Mouse (Mus musculus) forebrain, embryonic 10.5 days (tissue): ENCODE measurements at regions not wholly inside any gene's neighbourhood (a gene's known extent, or its start where the extent isn't known, plus 50 kb on each side); places are given as distances from the start of the nearest gene placed in this dataset.

Source experiments
- DNase-seq: peaks from one replicate; pipeline ENCODE4 v3.0.0-alpha.2; 2017; ENCODE audit warnings: low spot score; ENCODE audit errors: extremely low spot score
- H3K27ac ChIP-seq: fragments of 300-500 bp; sonication (generic); 2 replicates; pipeline ENCODE4 v1.5.1; 2016; ENCODE audit warnings: mild to moderate bottlenecking
- H3K27me3 ChIP-seq: fragments of 300-500 bp; sonication (generic); 2 replicates; pipeline ENCODE4 v1.6.1; 2016; ENCODE audit warnings: mild to moderate bottlenecking; ENCODE audit not compliant: poor library complexity, severe bottlenecking
- H3K36me3 ChIP-seq: fragments of 300-500 bp; sonication (generic); replicated peaks from 2 replicates; pipeline ENCODE4 v1.6.1; 2016; ENCODE audit warnings: mild to moderate bottlenecking, moderate library complexity
- H3K4me1 ChIP-seq: fragments of 300-500 bp; sonication (generic); 2 replicates; pipeline ENCODE4 v1.6.1; 2016
- H3K4me3 ChIP-seq: fragments of 300-500 bp; sonication (generic); 2 replicates; pipeline ENCODE4 v1.5.1; 2016; ENCODE audit warnings: mild to moderate bottlenecking, moderate library complexity
- H3K9me3 ChIP-seq: fragments of 300-500 bp; sonication (generic); 2 replicates; pipeline ENCODE4 v1.6.1; 2016; ENCODE audit warnings: mild to moderate bottlenecking, moderate library complexity
- WGBS: fragments of 180-500 bp; shearing (Covaris S2); methylation state at CpG from one replicate; pipeline ENCODE4 v1.1.7; 2016; 5-methylcytosine and 5-hydroxymethylcytosine counted together

GRCm38 (mm10) chr9:14091099-14091930, 183.6 kb upstream of the Sesn3 start:
- H3K27ac ChIP-seq, result no peak overlapping the region
- H3K4me3 ChIP-seq, result no peak overlapping the region
- 83% methylated on average over 8 of the region's 8 CpGs for WGBS
- no peak for DNase-seq
- no peaks in the 10 kb centered on the region for H3K9me3 ChIP-seq
- no peaks in the 10 kb centered on the region for H3K27me3 ChIP-seq
- H3K4me1 ChIP-seq, result peaks cover 13% of the 10 kb centered on the region
- no peaks in the 10 kb centered on the region for H3K36me3 ChIP-seq

DNA sequence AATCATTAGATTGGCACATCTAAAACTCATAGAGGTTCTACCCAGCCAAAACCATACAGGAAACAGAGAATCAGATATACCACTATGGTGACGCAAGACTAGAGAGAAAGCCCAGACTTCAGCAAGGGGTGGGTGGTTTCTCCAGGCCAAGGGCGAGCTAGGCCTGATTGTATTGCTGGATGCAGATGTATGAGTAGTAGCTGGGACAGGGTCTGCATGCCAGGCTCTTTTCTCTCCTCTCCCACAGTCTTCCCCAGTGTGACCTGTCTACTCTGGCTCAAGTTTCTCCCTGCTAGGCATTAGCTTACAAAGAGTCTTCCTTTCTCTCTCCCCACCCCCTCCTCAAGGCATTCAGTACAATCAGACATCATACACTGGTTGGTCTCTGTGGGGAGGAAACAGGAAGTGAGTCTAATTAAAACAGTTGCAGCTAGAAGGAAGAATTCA, 181.8 kb upstream of the Sesn3 start:
- WGBS, result 85% methylated on average over 2 of the region's 2 CpGs

GRCm38 (mm10) chr9:14103538-14103937, 171.3 kb upstream of the Sesn3 start:
- Histone ChIP-seq H3K27ac (no peak overlapping the region), H3K36me3 (no peaks in the 10 kb centered on the region), H3K4me3 (no peak overlapping the region), H3K9me3 (no peaks in the 10 kb centered on the region), H3K27me3 (no peaks in the 10 kb centered on the region), H3K4me1 (no peaks in the 10 kb centered on the region)
- WGBS, result 86% methylated on average over 1 of the region's 1 CpGs
- no peak for DNase-seq

More for the DNA sequence above, 181.8 kb upstream of the Sesn3 start:
- Histone ChIP-seq H3K27ac (0 out of 2 replicates have a peak overlapping the region, but pooled peaks have one; percentile 16), H3K27me3 (no peaks in the 10 kb centered on the region), H3K4me1 (peaks cover 13% of the 10 kb centered on the region), H3K36me3 (no peaks in the 10 kb centered on the region), H3K4me3 (no peak overlapping the region), H3K9me3 (no peaks in the 10 kb centered on the region)
- DNase-seq, result no peak

DNA sequence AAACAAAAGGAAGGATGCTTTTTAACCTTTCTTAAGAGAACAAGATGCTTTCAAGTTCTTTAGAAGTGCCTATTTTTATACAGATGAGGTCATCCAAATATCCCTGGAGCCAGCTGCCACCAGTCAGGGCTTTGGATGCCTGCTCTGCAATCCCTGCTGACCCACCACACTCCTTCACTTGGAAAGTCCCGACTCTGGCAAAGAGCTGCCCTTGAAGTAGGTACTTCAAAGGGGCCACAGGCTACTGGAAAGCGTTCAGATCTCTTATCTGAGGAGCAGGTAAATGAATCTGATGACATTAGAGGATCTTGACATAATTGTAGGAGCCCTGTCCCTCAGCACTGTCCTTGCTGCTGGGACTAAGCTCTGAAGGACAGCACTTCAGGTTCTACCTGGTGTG, 169.9 kb upstream of the Sesn3 start:
- H3K36me3 ChIP-seq, result no peaks in the 10 kb centered on the region
- H3K4me1 ChIP-seq, result no peaks in the 10 kb centered on the region
- no peak overlapping the region for H3K27ac ChIP-seq
- H3K4me3 ChIP-seq, result no peak overlapping the region
- no peaks in the 10 kb centered on the region for H3K27me3 ChIP-seq
- WGBS, result 73% methylated on average over 2 of the region's 2 CpGs
- no peaks in the 10 kb centered on the region for H3K9me3 ChIP-seq
- DNase-seq, result no peak

DNA sequence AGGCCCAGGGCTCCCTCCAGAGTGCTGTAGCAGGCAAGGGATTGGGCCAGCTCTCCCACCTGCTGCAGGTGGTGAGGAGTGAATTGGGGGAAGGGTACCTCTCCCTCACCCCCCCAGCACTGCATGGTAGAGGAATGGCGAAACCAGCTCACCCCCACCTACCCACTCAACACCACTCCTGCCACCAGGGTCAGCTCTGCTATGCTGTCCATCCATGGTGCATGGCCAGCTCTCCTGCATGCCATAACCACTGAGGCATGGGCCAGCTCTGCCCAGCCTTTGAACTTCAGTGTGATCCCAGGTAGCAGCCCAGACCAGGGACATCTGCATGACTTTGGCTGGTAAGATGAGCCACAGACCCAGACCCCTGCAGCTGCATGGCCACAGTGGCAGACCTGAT, 168.5 kb upstream of the Sesn3 start:
- WGBS, result 86% methylated on average over 1 of the region's 1 CpGs
- Histone ChIP-seq H3K4me3 (no peak overlapping the region), H3K9me3 (no peaks in the 10 kb centered on the region), H3K4me1 (no peaks in the 10 kb centered on the region), H3K36me3 (no peaks in the 10 kb centered on the region), H3K27me3 (no peaks in the 10 kb centered on the region), H3K27ac (no peak overlapping the region)
- no peak for DNase-seq

DNA sequence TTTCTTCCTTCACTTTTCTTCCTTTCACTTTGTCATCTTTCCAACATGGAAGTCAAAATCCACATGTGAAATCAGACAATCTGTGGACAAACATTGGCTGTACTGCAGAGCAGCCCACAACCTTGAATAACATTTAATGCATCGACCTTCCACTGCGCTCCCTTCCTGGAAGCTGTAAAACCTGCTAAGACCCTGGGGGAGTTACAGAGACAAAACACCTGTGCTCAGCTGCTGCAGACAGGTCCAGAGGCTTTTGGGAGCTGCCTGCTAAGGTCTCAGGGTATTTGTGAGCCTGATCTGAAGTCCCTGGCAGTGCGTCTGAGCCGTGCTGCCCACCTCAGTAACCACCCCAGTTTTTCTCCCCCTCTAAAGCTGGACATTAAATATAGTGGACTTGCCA, 166.1 kb upstream of the Sesn3 start:
- Histone ChIP-seq H3K4me3 (no peak overlapping the region), H3K4me1 (0 out of 2 replicates have a peak, but pooled peaks cover 5% of the 10 kb centered on the region), H3K27me3 (no peaks in the 10 kb centered on the region), H3K27ac (no peak overlapping the region), H3K9me3 (no peaks in the 10 kb centered on the region), H3K36me3 (no peaks in the 10 kb centered on the region)
- 88% methylated on average over 4 of the region's 4 CpGs for WGBS
- no peak for DNase-seq

DNA sequence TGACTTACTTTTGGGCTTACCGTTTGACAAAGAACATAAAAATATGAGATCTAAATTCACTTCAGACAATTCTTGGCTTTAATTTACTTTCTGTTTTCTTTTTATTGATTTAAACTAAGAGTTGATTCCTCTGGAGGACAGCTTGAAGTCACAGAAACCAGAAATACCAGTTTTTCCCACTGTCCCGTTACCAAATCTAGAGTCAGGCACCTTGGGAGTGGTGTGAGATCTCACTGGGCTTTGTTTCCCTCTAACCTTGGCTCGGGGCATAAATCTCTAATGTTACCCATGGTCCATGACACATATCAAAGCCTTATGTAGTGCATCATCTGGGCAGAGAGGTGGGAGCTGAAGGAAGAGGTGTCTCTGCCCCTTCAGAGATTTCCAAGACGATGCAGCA, 165.4 kb upstream of the Sesn3 start:
- no peaks in the 10 kb centered on the region for H3K27me3 ChIP-seq
- H3K4me3 ChIP-seq, result no peak overlapping the region
- WGBS, result 86% methylated on average over 4 of the region's 4 CpGs

GRCm38 (mm10) chr9:14111713-14112112, 163.2 kb upstream of the Sesn3 start:
- WGBS, result 65% methylated on average over 2 of the region's 2 CpGs
- Histone ChIP-seq H3K4me1 (0 out of 2 replicates have a peak, but pooled peaks cover 5% of the 10 kb centered on the region), H3K36me3 (no peaks in the 10 kb centered on the region), H3K4me3 (no peak overlapping the region), H3K9me3 (no peaks in the 10 kb centered on the region), H3K27me3 (no peaks in the 10 kb centered on the region), H3K27ac (no peak overlapping the region)
- DNase-seq, result no peak

More for the DNA sequence above, 165.4 kb upstream of the Sesn3 start:
- H3K36me3 ChIP-seq, result no peaks in the 10 kb centered on the region
- H3K9me3 ChIP-seq, result no peaks in the 10 kb centered on the region
- 0 out of 2 replicates have a peak, but pooled peaks cover 5% of the 10 kb centered on the region for H3K4me1 ChIP-seq
- no peak for DNase-seq
- no peak overlapping the region for H3K27ac ChIP-seq

DNA sequence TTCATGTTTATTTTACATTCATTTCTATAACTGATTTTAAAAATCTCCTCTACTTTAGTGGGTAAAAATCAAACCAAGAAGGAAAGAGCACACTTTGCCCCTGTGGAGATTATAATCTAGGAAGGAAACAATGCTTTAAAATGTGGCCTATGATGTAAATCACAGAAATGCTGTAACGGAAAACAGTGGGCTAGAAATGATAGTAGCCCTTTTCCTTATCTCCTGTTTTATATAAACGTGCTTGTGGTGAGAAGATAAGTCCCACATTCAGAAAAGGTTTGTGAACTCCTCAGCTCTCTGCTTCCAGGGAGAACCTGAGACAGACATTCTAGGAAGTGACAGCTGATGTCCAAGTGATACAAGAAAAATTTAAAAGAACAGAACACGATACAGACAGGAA, 159.3 kb upstream of the Sesn3 start:
- Histone ChIP-seq H3K27me3 (no peaks in the 10 kb centered on the region), H3K27ac (no peak overlapping the region), H3K9me3 (no peaks in the 10 kb centered on the region), H3K4me3 (no peak overlapping the region), H3K36me3 (no peaks in the 10 kb centered on the region), H3K4me1 (0 out of 2 replicates have a peak, but pooled peaks cover 5% of the 10 kb centered on the region)
- DNase-seq, result no peak
- WGBS, result 83% methylated on average over 3 of the region's 3 CpGs

- Histone ChIP-seq H3K27ac (no peak overlapping the region), H3K4me3 (no peak overlapping the region), H3K9me3 (no peaks in the 10 kb centered on the region), H3K27me3 (no peaks in the 10 kb centered on the region), H3K36me3 (no peaks in the 10 kb centered on the region), H3K4me1 (0 out of 2 replicates have a peak, but pooled peaks cover 5% of the 10 kb centered on the region)
- no peak for DNase-seq
- 82% methylated on average over 8 of the region's 8 CpGs for WGBS
Observed at GRCm38 (mm10) chr9:14116097-14116840, 158.6 kb upstream of the Sesn3 start.

DNA sequence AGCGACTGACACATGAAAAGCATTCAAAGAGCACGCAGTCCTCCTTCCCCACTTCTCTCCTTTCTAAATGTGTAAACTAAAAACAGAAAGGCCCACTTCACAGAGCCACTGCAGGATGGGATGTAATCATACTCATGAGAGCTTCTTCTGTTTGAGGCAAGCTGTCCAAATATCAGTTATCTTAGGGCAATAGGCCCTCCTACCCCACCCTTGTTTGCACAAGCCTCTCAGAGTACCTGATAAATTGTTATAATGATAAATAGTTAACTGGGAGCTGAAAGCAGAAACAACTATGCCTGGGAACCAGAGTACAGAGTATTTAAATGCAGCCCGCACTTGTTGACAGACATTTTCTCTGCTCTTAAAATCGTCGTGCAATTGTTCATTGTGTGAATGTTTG, 141.5 kb upstream of the Sesn3 start:
- Histone ChIP-seq H3K9me3 (no peaks in the 10 kb centered on the region), H3K27me3 (no peaks in the 10 kb centered on the region), H3K4me1 (no peaks in the 10 kb centered on the region), H3K36me3 (no peaks in the 10 kb centered on the region), H3K27ac (no peak overlapping the region), H3K4me3 (no peak overlapping the region)
- WGBS, result 93% methylated on average over 5 of the region's 5 CpGs
- no peak for DNase-seq

DNA sequence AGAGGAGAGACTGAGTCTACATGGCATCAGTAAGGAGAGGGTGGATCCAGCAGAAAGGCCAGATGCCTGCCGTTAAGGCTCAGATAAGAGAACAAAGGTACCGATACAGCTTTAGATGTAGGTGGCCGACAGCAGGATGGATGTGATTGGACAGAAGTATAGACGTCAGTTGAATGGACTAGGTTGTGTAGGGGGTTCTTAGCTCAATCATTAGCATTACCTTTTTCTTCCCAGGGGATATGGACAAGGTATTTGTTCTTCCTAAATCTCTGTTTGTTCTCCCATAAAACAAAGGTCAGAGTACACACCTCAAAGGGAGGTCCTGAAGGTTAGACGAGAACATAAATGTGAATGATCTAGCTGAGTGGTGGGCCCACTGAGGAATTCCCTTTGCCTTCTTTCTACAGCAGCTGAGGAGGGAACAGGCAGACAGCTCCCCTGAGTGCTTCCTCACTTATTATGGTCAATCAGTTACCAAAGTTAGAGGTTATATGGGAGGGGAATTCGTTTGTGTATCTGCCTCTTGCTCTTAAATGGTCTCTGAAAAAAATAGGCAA, 139.9 kb upstream of the Sesn3 start:
- Histone ChIP-seq H3K27me3 (no peaks in the 10 kb centered on the region), H3K27ac (no peak overlapping the region), H3K36me3 (no peaks in the 10 kb centered on the region), H3K4me3 (no peak overlapping the region), H3K4me1 (no peaks in the 10 kb centered on the region), H3K9me3 (no peaks in the 10 kb centered on the region)
- DNase-seq, result no peak
- 77% methylated on average over 6 of the region's 6 CpGs for WGBS

DNA sequence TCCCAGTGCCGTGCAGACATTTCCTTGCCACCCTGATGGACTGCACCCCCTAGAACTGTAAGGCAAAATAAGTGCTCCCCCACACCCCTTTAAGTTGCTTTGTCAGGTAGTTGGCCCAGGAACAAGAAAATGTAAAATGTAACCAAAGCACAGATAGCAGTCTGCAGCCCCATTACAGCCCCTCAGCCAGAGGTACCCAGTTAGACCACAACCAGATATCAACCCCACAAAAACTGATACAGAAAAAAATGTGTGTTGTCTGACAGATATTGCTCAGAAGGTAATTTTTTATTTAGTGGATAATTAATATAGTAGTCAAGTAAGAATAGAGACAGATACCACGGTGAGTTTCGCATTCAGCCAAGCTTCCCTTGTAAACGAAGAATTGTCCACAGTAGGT, 133.5 kb upstream of the Sesn3 start:
- H3K9me3 ChIP-seq, result no peaks in the 10 kb centered on the region
- no peak for DNase-seq
- H3K27me3 ChIP-seq, result no peaks in the 10 kb centered on the region
- H3K4me3 ChIP-seq, result no peak overlapping the region
- 90% methylated on average over 4 of the region's 4 CpGs for WGBS
- H3K36me3 ChIP-seq, result no peaks in the 10 kb centered on the region
- no peak overlapping the region for H3K27ac ChIP-seq
- no peaks in the 10 kb centered on the region for H3K4me1 ChIP-seq
